Mouse (Mus musculus): Measurements from ENCODE around the gene Nt5c1a. TPM values are rescaled to one million over a fixed set of nuclear protein-coding genes. Genes with fewer than 3 reads are reported as not detected.
A peak's percentile ranks its signal among the peaks of the same experiment; 100 is the strongest.

The Nt5c1a gene
- polyA plus RNA-seq, 1 experiment from 2014 or later: not detected

- no peak overlapping the region for H3K4me2 ChIP-seq
- H3K36me3 ChIP-seq: no peaks in the 10 kb centered on the region
- no peak overlapping the region for H3K9ac ChIP-seq
- no peak for ATAC-seq (ENCODE audit: low FRiP score)
- no peaks in the 10 kb centered on the region; the same call in 1 of the 2 replicates for H3K27me3 ChIP-seq
- WGBS: 95% methylated on average over 9 of the region's 9 CpGs
- no peaks in the 10 kb centered on the region for H3K9me3 ChIP-seq
- no peak overlapping the region for H3K27ac ChIP-seq
- H3K4me1 ChIP-seq (replicated peaks): peaks cover 13% of the 10 kb centered on the region
- H3K4me3 ChIP-seq: no peak overlapping the region
These were observed 12.7 kb downstream of the Nt5c1a start for GRCm38 (mm10) chr4:123213975-123214374.

DNA sequence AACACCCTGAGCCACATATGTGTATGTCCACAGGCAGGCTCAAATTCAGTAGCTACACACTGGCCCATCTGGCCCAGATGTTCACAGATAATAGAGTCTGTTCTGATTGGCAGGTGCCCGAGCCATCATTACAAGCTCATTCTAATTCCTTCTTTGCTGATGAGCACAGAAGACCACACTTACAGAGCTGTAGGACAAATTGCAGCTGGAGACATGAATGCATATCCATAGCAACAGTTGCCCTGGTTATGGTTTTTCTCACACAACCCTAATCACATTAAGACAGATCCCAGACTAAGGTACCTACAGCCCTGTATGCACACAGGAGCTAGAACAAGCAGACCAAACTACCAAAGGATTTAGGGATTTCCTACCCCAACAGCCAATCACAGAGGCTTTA is 14.1 kb downstream of the Nt5c1a start:
- Histone ChIP-seq H3K9ac (no peak overlapping the region), H3K4me3 (no peak overlapping the region), H3K4me2 (no peak overlapping the region), H3K4me1 (replicated peaks) (peaks cover 13% of the 10 kb centered on the region), H3K27ac (no peak overlapping the region), H3K9me3 (no peaks in the 10 kb centered on the region), H3K36me3 (no peaks in the 10 kb centered on the region), H3K27me3 (peaks cover 4% of the 10 kb centered on the region; the same call in 1 of the 2 replicates)
- WGBS: 71% methylated on average over 1 of the region's 1 CpGs
- no peak for ATAC-seq (ENCODE audit: low FRiP score)

GRCm38 (mm10) chr4:123216782-123217181 is 15.5 kb downstream of the Nt5c1a start:
- no peak overlapping the region for H3K4me2 ChIP-seq
- ATAC-seq (ENCODE audit: low FRiP score): no peak
- peaks cover 13% of the 10 kb centered on the region for H3K4me1 ChIP-seq (replicated peaks)
- H3K36me3 ChIP-seq: no peaks in the 10 kb centered on the region
- H3K27ac ChIP-seq: no peak overlapping the region
- WGBS: 32% methylated on average over 1 of the region's 1 CpGs
- H3K27me3 ChIP-seq: peaks cover 4% of the 10 kb centered on the region; the same call in 1 of the 2 replicates
- no peaks in the 10 kb centered on the region for H3K9me3 ChIP-seq
- no peak overlapping the region for H3K9ac ChIP-seq
- no peak overlapping the region for H3K4me3 ChIP-seq

- no peak overlapping the region for H3K4me3 ChIP-seq
- H3K9ac ChIP-seq: no peak overlapping the region
- H3K9me3 ChIP-seq: no peaks in the 10 kb centered on the region
- peaks cover 12% of the 10 kb centered on the region for H3K4me1 ChIP-seq (replicated peaks)
- peak; percentile 85 for ATAC-seq (ENCODE audit: low FRiP score)
- H3K27ac ChIP-seq: no peak overlapping the region
- H3K27me3 ChIP-seq: peaks cover 4% of the 10 kb centered on the region; the same call in 1 of the 2 replicates
- 73% methylated on average over 15 of the region's 15 CpGs for WGBS
- H3K4me2 ChIP-seq: no peak overlapping the region
- no peaks in the 10 kb centered on the region for H3K36me3 ChIP-seq
These were observed 18.5 kb downstream of the Nt5c1a start for GRCm38 (mm10) chr4:123219720-123220357.

DNA sequence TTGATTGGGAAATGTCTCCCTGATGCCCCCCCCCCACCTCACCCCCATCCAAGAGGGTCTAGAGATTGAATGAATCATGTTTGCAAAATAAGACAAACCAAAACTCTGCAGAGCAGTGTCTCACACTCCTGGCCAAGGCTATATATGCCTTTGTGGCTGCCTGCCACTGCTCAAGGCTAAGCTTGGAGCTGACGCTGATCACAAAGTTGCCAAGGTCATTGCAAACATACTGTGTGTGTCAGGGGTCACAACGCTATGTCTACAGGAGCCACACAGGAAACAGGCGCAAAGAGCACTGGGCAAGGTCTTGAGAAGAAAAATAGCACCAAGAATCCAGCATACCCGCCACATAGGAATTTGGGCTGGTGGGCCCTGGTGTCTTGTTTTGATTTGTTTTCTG is 19.3 kb downstream of the Nt5c1a start:
- Histone ChIP-seq H3K36me3 (no peaks in the 10 kb centered on the region), H3K9me3 (no peaks in the 10 kb centered on the region), H3K4me1 (replicated peaks) (peaks cover 4% of the 10 kb centered on the region; the same call in 1 of the 2 replicates), H3K27me3 (peaks cover 4% of the 10 kb centered on the region; the same call in 1 of the 2 replicates), H3K4me2 (no peak overlapping the region), H3K9ac (no peak overlapping the region), H3K27ac (no peak overlapping the region), H3K4me3 (no peak overlapping the region)
- ATAC-seq (ENCODE audit: low FRiP score): no peak
- WGBS: 77% methylated on average over 4 of the region's 4 CpGs

DNA sequence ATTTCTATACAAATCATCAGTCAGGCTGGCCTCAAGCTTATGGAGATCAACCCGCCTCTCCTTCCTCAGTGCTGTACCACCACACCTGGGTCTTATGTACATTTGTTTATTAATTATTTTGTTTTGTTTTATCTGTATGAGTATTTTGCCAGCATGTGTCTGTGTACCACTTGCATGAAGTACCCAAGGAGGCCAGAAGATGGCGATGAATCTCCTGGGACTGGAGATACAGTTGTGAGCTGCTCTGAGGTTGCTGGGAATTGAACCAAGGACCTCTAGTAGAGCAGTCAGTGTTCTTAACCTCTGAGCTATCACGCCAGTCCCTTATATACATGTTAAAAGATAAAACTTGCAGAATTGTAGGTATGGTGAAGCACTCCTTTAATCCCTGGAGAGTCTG is 22.0 kb downstream of the Nt5c1a start:
- H3K27ac ChIP-seq: no peak overlapping the region
- ATAC-seq (ENCODE audit: low FRiP score): no peak
- no peak overlapping the region for H3K9ac ChIP-seq
- peaks cover 11% of the 10 kb centered on the region for H3K4me1 ChIP-seq (replicated peaks)
- H3K4me3 ChIP-seq: no peak overlapping the region
- peaks cover 4% of the 10 kb centered on the region; the same call in 1 of the 2 replicates for H3K27me3 ChIP-seq
- no peaks in the 10 kb centered on the region for H3K36me3 ChIP-seq
- no peak overlapping the region for H3K4me2 ChIP-seq
- WGBS: 55% methylated on average over 3 of the region's 3 CpGs
- H3K9me3 ChIP-seq: no peaks in the 10 kb centered on the region

- Histone ChIP-seq H3K9me3 (no peaks in the 10 kb centered on the region), H3K27me3 (peaks cover 10% of the 10 kb centered on the region; the same call in 1 of the 2 replicates), H3K36me3 (no peaks in the 10 kb centered on the region), H3K4me2 (no peak overlapping the region), H3K9ac (no peak overlapping the region), H3K4me1 (replicated peaks) (peaks cover 12% of the 10 kb centered on the region), H3K4me3 (no peak overlapping the region), H3K27ac (no peak overlapping the region)
- ATAC-seq (ENCODE audit: low FRiP score): no peak
- 66% methylated on average over 10 of the region's 10 CpGs for WGBS
These were observed 24.6 kb downstream of the Nt5c1a start for GRCm38 (mm10) chr4:123225718-123226403.

DNA sequence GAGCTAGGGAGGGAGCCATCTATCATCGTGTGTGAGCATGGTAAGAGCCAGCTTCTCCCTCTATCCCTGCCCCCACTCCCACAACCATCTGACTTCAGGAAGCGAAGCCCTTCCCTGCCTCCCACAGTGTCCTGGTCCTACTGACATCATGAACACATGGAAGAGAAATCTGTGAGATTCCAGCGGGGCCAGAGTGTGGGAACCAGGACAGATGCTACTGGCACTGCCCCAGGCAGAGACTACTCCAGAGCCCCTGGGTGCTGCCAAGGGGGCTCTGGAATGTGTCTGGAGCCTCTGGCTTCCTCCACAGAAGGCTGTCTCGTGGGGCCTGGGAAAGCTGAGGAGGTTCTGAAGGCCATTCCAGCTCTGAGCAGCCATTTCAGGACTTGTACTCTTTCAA is 26.4 kb downstream of the Nt5c1a start:
- WGBS: 48% methylated on average over 4 of the region's 4 CpGs
- ATAC-seq (ENCODE audit: low FRiP score): no peak
- peaks cover 24% of the 10 kb centered on the region for H3K27me3 ChIP-seq
- H3K9ac ChIP-seq: no peak overlapping the region
- no peak overlapping the region for H3K4me3 ChIP-seq
- peaks cover 12% of the 10 kb centered on the region for H3K4me1 ChIP-seq (replicated peaks)
- H3K9me3 ChIP-seq: no peaks in the 10 kb centered on the region
- 0 out of 2 replicates have a peak overlapping the region, but pooled peaks have one; percentile 12 for H3K27ac ChIP-seq
- H3K36me3 ChIP-seq: no peaks in the 10 kb centered on the region
- no peak overlapping the region for H3K4me2 ChIP-seq

- Histone ChIP-seq H3K36me3 (no peaks in the 10 kb centered on the region), H3K27ac (0 out of 2 replicates have a peak overlapping the region, but pooled peaks have one; percentile 12), H3K4me3 (no peak overlapping the region), H3K9ac (no peak overlapping the region), H3K9me3 (no peaks in the 10 kb centered on the region), H3K4me1 (replicated peaks) (peaks cover 12% of the 10 kb centered on the region), H3K27me3 (peaks cover 29% of the 10 kb centered on the region), H3K4me2 (no peak overlapping the region)
- no peak for ATAC-seq (ENCODE audit: low FRiP score)
- WGBS: 43% methylated on average over 2 of the region's 2 CpGs
These were observed 27.0 kb downstream of the Nt5c1a start for GRCm38 (mm10) chr4:123228270-123228669.

DNA sequence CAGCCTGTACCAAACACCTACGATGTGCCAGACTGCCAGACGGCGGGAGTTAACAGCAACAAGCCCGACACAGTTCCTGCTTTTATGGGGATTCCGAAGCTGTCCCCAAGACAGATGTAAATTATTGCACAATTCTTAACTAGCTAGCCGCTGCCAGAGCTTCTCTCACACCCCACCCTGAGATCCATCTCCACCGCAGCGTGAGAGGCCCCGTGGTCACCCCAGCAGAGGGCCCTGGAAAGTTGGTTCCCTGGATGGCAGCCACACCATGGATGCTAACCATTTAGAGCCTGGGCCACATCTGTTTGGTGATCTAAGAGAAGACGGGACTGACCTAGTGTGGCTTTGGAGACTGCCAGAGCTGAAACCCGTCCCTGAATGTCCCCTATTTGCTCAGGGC is 27.9 kb downstream of the Nt5c1a start:
- Histone ChIP-seq H3K9ac (no peak overlapping the region), H3K9me3 (no peaks in the 10 kb centered on the region), H3K36me3 (no peaks in the 10 kb centered on the region), H3K4me2 (no peak overlapping the region), H3K4me3 (no peak overlapping the region), H3K27ac (no peak overlapping the region), H3K27me3 (peaks cover 38% of the 10 kb centered on the region), H3K4me1 (replicated peaks) (peaks cover 20% of the 10 kb centered on the region)
- WGBS: 82% methylated on average over 11 of the region's 11 CpGs
- ATAC-seq (ENCODE audit: low FRiP score): no peak

DNA sequence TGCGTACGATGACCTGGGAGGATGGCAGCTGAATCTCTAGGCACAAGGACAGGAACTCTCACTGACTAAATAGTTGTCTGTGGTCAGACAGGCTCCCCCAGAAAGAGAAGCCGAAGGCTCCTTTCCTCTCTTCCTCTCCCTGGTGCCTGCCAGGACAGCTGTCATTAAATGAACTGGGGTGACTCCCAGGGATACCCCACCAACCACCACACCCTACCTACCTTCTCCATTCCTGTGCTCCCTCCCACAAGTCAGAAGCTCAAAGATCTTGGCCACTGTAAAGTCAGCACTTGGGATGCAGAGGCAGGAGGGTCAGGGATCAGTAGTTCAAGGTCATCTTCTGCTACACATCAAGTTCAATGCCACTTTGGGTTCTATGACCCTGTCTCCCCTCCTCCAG is 31.5 kb downstream of the Nt5c1a start:
- 68% methylated on average over 3 of the region's 3 CpGs for WGBS
- no peak overlapping the region for H3K4me2 ChIP-seq
- no peak overlapping the region for H3K4me3 ChIP-seq
- peaks cover 59% of the 10 kb centered on the region for H3K27me3 ChIP-seq
- no peak overlapping the region for H3K9ac ChIP-seq
- H3K27ac ChIP-seq: no peak overlapping the region
- peaks cover 16% of the 10 kb centered on the region for H3K4me1 ChIP-seq (replicated peaks)
- ATAC-seq (ENCODE audit: low FRiP score): no peak
- no peaks in the 10 kb centered on the region for H3K36me3 ChIP-seq
- H3K9me3 ChIP-seq: no peaks in the 10 kb centered on the region

- Histone ChIP-seq H3K4me1 (replicated peaks) (peaks cover 10% of the 10 kb centered on the region), H3K36me3 (no peaks in the 10 kb centered on the region), H3K4me3 (peak within 1 kb of the TSS; percentile 38), H3K27me3 (peaks cover 65% of the 10 kb centered on the region), H3K9ac (peak within 1 kb of the TSS; percentile 60), H3K9me3 (no peaks in the 10 kb centered on the region), H3K4me2 (peak within 1 kb of the TSS; percentile 64), H3K27ac (no peak within 1 kb of the TSS)
- peak; percentile 61; the same call in 1 of the 2 replicates for ATAC-seq (ENCODE audit: low FRiP score)
- 2% methylated on average over 52 of the region's 52 CpGs for WGBS
These were observed 32.3 kb downstream of the Nt5c1a start, which contains the start of gene Heyl for GRCm38 (mm10) chr4:123233492-123234084. TSS of gene Heyl (plus strand) at chr4:123233556.
